Mouse (Mus musculus) layer of hippocampus, postnatal 10 days (tissue): ENCODE measurements at regions not wholly inside any gene's neighbourhood (a gene's known extent, or its start where the extent isn't known, plus 50 kb on each side); places are given as distances from the start of the nearest gene placed in this dataset.
"Not testable (repeated sequence)": the region's sequence is repeated elsewhere in the genome, so short reads cannot be mapped to it uniquely, and the experiment has no call there.

Source experiments
- DNase-seq, 2 experiments: peaks; one replicate each; pipeline ENCODE4 v3.0.0; 2021; ENCODE audit warnings: low spot score in 2 of 2

- DNase-seq = not testable (repeated sequence)
Observed at GRCm38 (mm10) chr10:37724994-37725393, 586.3 kb upstream of the Marcks start.

GRCm38 (mm10) chr10:37720748-37721147, 582.0 kb upstream of the Marcks start:
- DNase-seq = no peak

DNA sequence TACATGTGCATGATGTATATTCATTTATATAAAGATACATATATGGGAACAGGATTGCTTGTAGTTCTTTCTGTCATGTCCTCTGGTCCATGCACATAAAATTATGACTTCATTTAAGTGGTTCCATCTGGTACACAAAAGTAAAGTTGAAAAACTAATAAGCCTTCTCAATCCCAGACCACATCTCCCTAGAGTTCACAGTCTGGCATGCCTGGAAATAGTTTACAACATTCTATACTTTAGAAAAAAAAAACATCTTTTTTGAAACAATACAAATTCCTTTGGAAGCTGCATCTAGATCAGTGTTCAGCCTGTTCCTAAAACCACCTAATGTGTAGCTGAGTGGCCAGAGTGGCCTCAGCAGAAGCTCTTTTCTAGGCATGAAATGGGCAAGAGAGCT, 578.2 kb upstream of the Marcks start:
- no peak for DNase-seq

DNA sequence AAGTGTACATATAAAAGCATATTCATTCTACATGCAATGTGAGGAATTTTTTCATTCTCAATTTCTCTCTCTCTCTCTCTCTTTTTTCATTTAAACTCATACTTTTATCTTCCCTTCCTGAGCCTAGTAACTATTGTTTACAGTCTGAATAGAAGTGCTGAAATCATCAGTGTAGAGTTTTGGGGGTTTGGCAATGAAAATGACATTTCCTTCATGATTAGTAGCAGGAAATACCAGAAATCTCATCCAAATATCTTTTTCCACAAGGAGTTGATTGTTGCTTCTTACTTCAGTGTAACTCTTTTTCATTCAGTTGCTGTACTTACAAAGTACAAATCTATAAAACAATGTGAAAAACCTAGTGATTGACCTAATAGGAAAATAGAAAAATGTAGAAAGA, 572.7 kb upstream of the Marcks start:
- DNase-seq = no peak

- DNase-seq = no peak
Observed at GRCm38 (mm10) chr10:37694041-37694690, 555.4 kb upstream of the Marcks start.

GRCm38 (mm10) chr10:37692851-37693250, 554.1 kb upstream of the Marcks start:
- no peak for DNase-seq

DNA sequence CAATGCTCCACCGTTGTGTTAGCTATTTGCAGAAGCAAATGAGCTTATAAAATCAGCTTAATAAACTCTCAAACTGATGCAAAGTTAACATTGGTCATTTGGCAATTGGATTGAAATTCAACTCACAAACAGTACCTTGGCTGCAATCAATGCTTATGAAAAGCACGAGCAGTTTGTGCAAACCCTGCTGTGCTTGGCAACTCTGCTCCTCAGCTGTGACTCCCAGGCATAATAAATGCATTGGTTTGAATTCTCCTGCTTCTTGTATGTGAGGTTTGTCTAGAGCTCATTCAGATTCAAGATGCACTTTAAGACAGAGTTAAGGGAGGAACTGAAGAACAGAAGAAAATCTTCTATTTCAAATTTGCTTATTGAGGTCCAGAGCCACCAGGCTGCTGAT, 553.2 kb upstream of the Marcks start:
- peak; percentile 23 to 46 for DNase-seq

DNA sequence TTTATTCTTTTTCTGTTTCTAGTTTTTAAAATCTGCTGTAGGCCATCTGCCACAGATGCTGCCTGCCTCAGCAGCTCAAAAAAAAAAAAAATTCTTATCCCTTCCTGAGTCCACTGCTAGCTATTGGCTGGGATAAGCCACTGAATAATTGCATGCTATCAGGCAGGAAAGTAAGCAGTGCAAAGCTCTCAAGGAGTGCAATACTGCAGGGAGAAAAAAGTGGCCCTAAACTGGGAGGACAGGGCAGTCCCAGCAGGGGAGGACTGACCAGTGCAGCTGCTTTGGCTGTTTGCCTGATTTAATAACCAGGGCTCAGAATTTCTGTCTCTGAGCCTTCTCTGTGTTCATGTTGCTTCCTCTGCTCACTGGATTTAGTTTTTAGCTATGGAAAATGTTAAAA, 544.4 kb upstream of the Marcks start:
- DNase-seq = peak in 1 of 2 experiments; percentile 21

DNA sequence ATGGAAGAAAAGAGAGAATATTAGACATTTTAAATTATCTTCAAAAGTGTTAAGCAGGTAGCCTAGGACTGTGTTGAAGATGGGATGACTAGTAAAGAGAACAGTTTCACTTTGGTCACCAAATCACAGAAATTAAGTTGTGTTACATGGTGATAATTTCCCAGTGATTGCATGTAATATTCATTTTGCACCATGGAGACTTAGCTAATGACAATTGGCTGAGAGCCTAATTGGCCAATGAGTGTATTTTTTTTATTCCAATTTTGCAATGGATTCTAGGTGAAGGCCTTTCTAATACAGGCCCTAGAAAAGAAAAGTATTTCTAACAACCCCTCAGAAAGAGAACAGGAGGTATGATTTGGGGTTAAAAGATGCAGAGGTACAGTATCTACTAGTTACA, 541.9 kb upstream of the Marcks start:
- DNase-seq = no peak

DNA sequence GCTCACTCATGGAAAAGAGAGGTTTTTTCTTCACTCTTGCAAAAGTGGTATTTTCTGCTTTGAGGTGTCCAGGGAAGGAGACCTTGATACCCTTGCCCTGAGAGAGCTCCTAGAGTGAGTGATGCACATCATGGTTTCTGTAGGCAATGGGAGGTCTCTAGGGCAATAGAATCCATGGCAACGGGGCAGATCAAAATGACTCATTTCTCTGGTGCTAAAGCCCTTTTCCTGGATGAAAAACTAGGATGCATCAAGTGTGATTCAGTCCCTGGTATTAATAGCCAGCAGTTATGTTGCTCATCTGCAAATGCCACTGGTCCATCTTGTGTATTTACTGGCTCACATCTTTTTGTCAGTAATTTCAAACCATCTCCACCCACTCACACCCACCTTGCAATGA, 539.1 kb upstream of the Marcks start:
- no peak for DNase-seq

GRCm38 (mm10) chr10:37668827-37669226, 530.1 kb upstream of the Marcks start:
- DNase-seq = no peak

- DNase-seq = no peak
Observed at GRCm38 (mm10) chr10:37667031-37667745, 528.5 kb upstream of the Marcks start.

GRCm38 (mm10) chr10:37666535-37666934, 527.8 kb upstream of the Marcks start:
- DNase-seq = no peak

GRCm38 (mm10) chr10:37637001-37637562, 498.4 kb upstream of the Marcks start:
- peak in 1 of 2 experiments; percentile 11 for DNase-seq

DNA sequence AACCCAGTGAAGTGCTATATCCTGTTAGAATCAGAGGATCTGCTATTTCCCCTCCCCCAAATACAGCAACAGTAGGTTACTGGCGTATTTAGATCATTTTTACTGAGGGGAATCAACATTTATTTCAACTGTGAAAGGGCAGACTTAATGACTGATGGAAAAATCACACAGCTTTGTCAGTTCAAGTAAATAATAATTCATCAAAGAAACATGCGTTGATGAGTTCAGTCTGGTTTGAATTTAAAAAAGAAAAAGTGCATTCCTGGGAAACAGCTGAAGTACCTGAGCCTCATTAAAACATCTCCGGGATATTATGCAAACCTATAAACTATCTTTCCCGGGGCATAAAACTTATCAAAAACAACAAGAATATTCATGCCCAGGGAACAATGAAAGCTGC, 497.7 kb upstream of the Marcks start:
- no peak for DNase-seq

- no peak for DNase-seq
Observed at GRCm38 (mm10) chr10:37630403-37630802, 491.7 kb upstream of the Marcks start.

DNA sequence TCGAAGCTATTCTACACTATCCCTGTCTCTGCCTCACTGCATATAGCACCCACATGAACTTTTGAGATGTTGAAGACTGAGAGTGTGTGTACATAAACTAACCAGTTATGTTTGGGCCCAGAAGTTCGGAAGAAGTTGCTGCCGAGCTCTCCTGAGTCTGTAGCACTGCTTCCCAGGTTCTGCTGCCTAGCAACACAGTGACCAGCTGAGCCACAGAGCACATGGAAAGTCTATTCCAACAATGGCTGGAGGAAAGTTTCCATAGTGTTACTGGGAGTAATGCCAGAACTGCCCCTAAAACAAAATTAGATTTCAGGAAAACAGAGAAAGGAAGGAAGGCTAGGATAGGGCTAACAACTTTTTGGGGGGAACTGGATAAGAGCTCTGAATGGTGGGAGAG, 489.2 kb upstream of the Marcks start:
- DNase-seq = no peak

DNA sequence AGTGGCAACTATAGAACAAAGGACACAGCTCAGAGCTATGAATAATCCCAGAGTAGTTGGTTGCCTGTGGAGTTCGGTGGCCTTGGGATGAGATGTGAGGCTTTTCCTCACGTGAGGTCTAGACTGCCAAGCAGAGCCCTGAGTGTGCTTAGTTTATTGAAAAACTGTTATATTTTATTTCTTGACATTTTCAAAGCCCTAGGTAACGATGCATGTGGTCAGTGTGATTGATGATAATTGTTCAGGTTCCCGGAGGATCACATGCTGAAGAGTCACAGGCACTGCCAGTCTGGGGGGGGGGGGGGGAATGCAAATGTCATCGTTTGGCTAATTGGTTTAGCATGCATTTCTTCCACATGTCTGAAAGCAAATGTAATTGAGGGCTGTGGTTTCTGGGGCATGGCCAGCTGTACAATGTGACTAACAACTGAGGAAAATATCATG, 488.1 kb upstream of the Marcks start:
- no peak for DNase-seq

DNA sequence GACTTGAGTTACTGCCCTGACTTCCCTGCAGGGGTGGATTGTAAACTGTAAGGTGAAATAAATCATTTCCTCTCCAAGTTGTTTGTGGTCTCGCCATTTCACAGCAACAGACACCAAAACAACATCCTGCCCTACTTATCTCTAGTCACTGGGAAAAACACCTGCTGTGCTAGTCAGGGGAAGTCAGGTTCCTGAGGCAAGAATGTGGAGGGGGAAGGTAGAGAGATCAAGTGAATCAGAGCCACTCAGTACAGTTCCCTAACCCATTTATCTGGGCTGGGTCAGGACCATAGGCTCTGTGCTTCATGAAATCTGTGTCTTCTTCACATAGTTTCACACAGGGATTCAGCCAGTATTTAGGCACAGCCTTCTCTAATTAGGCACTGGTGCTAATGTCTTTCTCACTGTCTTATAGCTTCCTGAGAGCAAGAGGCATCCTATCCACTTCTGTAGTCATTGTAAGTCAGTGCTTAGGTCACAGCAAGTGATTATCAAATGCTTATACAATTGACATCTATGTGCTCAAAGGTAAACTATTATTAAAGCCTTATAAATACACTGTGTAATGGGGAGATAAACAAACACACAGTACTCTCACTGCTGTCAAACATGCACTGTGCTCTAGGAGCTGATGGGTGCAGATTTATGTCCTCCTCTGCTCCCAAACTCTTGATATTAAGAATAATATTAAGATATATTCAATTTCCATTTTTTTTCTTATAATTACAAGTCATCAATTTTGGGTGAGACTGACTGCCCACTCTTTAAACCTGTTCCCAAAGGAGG, 487.4 kb upstream of the Marcks start:
- no peak for DNase-seq

- no peak for DNase-seq
Observed at GRCm38 (mm10) chr10:37623041-37623440, 484.3 kb upstream of the Marcks start.

- no peak for DNase-seq
Observed at GRCm38 (mm10) chr10:37618606-37619005, 479.9 kb upstream of the Marcks start.
